Mouse (Mus musculus): ENCODE measurements around the gene Cdca7l. TPM values are rescaled to one million over a fixed set of nuclear protein-coding genes. Genes with fewer than 3 reads are reported as not detected.

Gene Cdca7l
- polyA plus RNA-seq (2015; fragmentation: Nextera tagmentation; extraction: Ambion mirVana): 2.3 and 2.5 TPM in 2 replicates

DNA sequence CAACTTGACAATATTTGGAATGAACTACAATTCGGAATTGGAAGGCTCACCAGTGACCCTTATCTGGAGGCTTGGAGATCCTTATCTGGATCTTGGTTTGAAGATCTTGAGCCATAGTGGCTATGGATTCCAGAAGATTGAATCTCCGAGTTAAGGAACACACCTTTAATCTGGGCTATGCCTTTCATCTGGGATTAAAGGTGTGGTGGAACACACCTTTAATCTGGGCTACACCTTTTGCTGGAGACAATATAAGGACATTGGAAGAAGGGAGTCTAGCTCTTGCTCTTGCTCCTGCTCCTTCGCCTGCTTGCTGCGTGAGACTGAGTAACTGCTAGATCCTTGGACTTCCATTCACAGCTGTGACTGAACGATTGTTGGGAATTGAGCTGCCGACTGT, at the start of gene Cdca7l:
Gene Cdca7l, plus strand, starts transcription at position 301 of the 400 bp plus-strand sequence.

